Mouse (Mus musculus) heart, embryonic 15.5 days (tissue): ENCODE measurements at regions not wholly inside any gene's neighbourhood (a gene's known extent, or its start where the extent isn't known, plus 50 kb on each side); places are given as distances from the start of the nearest gene placed in this dataset.

Source experiments
- ATAC-seq: fragments of 200-750 bp; cut with Nextera tagmentation; replicated peaks from 2 replicates; pipeline ENCODE4 v1.8.0; 2017; ENCODE audit warnings: low read depth, moderate TSS enrichment; ENCODE audit not compliant: insufficient number of reproducible peaks, insufficient read depth, low FRiP score
- H3K27ac ChIP-seq: fragments of 300-500 bp; sonication (generic); 2 replicates; pipeline ENCODE4 v1.5.1; 2015; ENCODE audit warnings: mild to moderate bottlenecking, inconsistent platforms
- H3K27me3 ChIP-seq: fragments of 300-500 bp; sonication (generic); 2 replicates; pipeline ENCODE4 v1.6.1; 2015; ENCODE audit warnings: inconsistent platforms
- H3K36me3 ChIP-seq: fragments of 300-500 bp; sonication (generic); 2 replicates; pipeline ENCODE4 v1.6.1; 2015; ENCODE audit warnings: mild to moderate bottlenecking, inconsistent platforms
- H3K4me1 ChIP-seq: fragments of 300-500 bp; sonication (generic); replicated peaks from 2 replicates; pipeline ENCODE4 v1.6.1; 2015; ENCODE audit warnings: inconsistent platforms
- H3K4me2 ChIP-seq: fragments of 300-500 bp; sonication (generic); 2 replicates; pipeline ENCODE4 v1.6.1; 2015; ENCODE audit warnings: inconsistent platforms, mild to moderate bottlenecking, moderate library complexity
- H3K4me3 ChIP-seq: fragments of 300-500 bp; sonication (generic); 2 replicates; pipeline ENCODE4 v1.5.1; 2015; ENCODE audit warnings: mild to moderate bottlenecking, inconsistent platforms
- H3K9ac ChIP-seq: fragments of 300-500 bp; sonication (generic); 2 replicates; pipeline ENCODE4 v1.6.1; 2015; ENCODE audit warnings: mild to moderate bottlenecking, inconsistent platforms
- H3K9me3 ChIP-seq: fragments of 300-500 bp; sonication (generic); replicated peaks from 2 replicates; pipeline ENCODE4 v1.6.1; 2016; ENCODE audit warnings: inconsistent platforms
- WGBS: fragments of 180-500 bp; shearing (Covaris S2); methylation state at CpG from one replicate; pipeline ENCODE4 v1.1.7; 2015; ENCODE audit warnings: mixed read lengths; 5-methylcytosine and 5-hydroxymethylcytosine counted together

DNA sequence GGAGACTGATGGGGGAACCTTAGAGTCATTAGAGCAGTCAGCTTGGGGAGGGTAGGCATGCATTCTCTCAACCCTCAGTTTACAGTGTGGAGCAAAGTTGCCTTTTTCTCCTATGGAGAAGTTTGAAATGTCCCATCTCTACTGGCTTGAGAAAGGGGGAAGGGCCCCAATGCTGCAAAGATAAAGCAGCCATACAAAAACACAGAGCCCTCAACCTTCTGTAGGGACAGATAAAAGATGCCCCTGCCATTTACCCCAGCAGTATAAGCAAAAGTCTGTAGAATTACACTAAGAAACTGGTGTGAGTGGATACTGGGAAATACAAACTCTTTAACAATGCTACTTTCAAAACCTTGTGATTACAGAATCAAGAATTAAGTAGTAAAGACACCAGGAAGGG is 71.9 kb upstream of the Tmem215 start:
- no peaks in the 10 kb centered on the region for H3K4me1 ChIP-seq
- no peak overlapping the region for H3K9ac ChIP-seq
- H3K27me3 ChIP-seq: no peaks in the 10 kb centered on the region
- H3K27ac ChIP-seq: no peak overlapping the region
- no peak overlapping the region for H3K4me2 ChIP-seq
- no peaks in the 10 kb centered on the region for H3K9me3 ChIP-seq
- no peaks in the 10 kb centered on the region for H3K36me3 ChIP-seq
- no peak overlapping the region for H3K4me3 ChIP-seq
- ATAC-seq: no peak

DNA sequence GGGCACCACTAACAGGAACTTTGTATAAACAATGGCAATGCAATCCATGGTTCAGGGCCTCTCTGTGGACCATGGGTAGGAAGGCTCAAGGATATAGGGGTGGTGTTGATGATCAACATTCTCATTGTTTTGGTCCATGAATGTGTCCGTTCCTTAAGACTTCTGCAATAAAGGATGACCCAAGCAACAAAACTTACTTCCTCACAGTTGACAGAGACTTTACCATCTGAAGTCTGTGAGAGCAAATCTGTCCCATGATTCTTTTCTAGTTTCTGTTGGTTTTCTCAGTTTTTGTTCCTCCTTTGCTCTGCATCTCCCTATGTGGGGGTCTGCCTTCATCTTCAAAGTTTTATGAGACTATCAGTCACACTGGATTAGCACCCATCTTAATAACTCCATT is 81.8 kb upstream of the Tmem215 start:
- Histone ChIP-seq H3K4me2 (no peak overlapping the region), H3K9me3 (no peaks in the 10 kb centered on the region), H3K9ac (no peak overlapping the region), H3K4me3 (no peak overlapping the region), H3K27ac (no peak overlapping the region), H3K4me1 (no peaks in the 10 kb centered on the region), H3K36me3 (no peaks in the 10 kb centered on the region), H3K27me3 (no peaks in the 10 kb centered on the region)
- no peak for ATAC-seq
- WGBS: 88% methylated on average over 1 of the region's 1 CpGs

DNA sequence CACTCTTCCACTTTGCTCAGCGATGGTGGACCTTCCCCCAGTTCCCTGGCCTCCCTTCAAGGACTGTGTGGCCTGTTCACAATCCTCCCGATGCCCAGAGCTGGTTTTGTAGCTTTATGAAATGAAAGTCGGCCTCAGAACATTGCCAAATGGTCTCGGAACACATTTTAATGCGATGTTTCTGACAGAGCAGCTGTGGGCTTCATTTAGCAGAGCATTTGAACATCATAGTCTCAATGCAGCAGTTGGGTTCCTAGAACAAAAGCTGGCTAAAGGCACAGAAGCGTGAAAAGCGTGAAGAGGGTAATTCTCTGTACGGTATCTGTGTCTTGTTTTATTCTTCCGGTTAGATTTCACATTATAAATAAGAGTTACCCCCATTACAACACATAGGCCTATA is 86.7 kb upstream of the Tmem215 start:
- H3K9me3 ChIP-seq: no peaks in the 10 kb centered on the region
- H3K4me3 ChIP-seq: no peak overlapping the region
- H3K4me1 ChIP-seq: no peaks in the 10 kb centered on the region
- H3K27ac ChIP-seq: no peak overlapping the region
- ATAC-seq: no peak
- no peaks in the 10 kb centered on the region for H3K27me3 ChIP-seq
- no peaks in the 10 kb centered on the region for H3K36me3 ChIP-seq
- no peak overlapping the region for H3K9ac ChIP-seq
- H3K4me2 ChIP-seq: no peak overlapping the region
- WGBS: 86% methylated on average over 9 of the region's 9 CpGs

DNA sequence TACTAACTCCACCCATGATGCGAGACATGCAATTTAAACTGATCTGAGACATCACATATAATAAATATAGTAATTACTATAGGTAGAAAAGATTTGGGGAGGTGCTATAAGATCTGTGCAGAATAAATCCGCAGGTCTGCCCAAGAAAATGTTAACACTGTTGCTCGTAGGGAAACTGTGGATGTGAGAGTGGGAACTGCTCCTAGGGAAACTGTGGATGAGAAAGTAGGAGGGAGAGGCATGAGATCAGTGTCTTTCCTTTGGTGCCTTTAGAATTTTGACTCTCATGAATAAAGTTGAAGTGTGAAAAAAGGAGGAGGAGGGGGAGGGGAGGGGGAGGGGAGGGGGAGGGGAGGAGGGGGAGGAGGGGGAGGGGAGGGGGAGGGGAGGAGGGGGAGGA is 87.3 kb upstream of the Tmem215 start:
- Histone ChIP-seq H3K4me3 (no peak overlapping the region), H3K9me3 (no peaks in the 10 kb centered on the region), H3K36me3 (no peaks in the 10 kb centered on the region), H3K4me1 (no peaks in the 10 kb centered on the region), H3K27me3 (no peaks in the 10 kb centered on the region), H3K9ac (no peak overlapping the region), H3K4me2 (no peak overlapping the region), H3K27ac (no peak overlapping the region)
- ATAC-seq: no peak
- WGBS: 84% methylated on average over 3 of the region's 3 CpGs

DNA sequence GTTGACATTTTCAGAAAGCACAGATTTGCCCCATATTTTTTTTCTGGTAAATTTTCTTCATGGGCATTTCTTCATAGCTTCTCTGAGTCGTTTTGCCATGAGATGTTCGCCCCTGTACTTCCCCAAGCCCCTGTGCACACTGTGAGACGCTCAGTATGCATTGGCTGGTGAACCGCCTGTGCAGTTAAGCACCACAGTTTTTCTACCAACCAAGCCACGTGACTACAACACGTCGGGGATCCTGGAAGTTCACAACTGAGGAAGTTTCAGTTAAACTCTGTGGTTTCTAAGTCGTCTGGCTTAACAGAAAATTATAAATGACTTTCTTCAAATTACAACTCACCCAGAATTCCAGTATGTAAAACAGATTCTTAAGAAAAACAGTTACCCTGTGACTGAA is 91.7 kb upstream of the Tmem215 start:
- Histone ChIP-seq H3K4me2 (no peak overlapping the region), H3K9ac (no peak overlapping the region), H3K9me3 (no peaks in the 10 kb centered on the region), H3K27me3 (no peaks in the 10 kb centered on the region), H3K4me3 (no peak overlapping the region), H3K4me1 (no peaks in the 10 kb centered on the region), H3K27ac (no peak overlapping the region), H3K36me3 (no peaks in the 10 kb centered on the region)
- ATAC-seq: no peak
- WGBS: 64% methylated on average over 8 of the region's 8 CpGs

DNA sequence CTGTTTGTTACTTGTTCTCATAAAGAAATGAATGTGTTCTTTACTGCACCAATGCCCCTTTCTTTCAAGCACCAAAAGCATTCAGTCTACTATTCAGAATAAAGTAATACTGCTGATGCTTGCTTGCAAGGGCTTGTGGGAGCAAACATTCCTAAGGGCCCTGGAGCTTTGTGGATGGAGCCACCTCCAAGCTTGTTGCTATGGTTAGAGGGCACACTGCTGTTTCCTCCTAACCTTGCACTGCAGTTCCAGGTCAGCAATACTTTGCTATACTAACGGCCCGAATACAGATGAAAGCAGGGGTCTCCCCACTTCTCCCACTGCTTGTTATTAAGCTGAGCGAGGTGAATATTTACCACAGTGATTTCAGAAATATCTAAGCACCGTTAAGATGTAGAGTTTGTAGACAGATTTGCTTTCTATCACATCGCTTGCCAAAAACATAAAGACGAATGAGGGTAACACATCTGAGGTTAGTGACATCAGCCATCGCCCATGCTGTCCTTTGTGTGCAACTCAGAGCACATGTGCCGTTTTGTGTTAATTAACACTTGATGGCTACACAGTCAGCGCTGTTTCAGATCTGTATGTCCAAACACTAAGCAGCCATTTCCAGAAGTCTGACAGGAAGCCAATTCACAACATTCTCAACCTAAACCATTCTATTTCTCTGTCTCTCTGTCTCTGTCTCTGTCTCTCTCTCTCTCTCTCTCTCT is 96.4 kb upstream of the Ndufb6 start:
- no peak overlapping the region for H3K4me2 ChIP-seq
- no peak overlapping the region for H3K27ac ChIP-seq
- no peak overlapping the region for H3K4me3 ChIP-seq
- H3K4me1 ChIP-seq: no peaks in the 10 kb centered on the region
- WGBS: 75% methylated on average over 9 of the region's 9 CpGs
- no peaks in the 10 kb centered on the region for H3K27me3 ChIP-seq
- no peaks in the 10 kb centered on the region for H3K9me3 ChIP-seq
- no peak for ATAC-seq
- no peaks in the 10 kb centered on the region for H3K36me3 ChIP-seq
- no peak overlapping the region for H3K9ac ChIP-seq

DNA sequence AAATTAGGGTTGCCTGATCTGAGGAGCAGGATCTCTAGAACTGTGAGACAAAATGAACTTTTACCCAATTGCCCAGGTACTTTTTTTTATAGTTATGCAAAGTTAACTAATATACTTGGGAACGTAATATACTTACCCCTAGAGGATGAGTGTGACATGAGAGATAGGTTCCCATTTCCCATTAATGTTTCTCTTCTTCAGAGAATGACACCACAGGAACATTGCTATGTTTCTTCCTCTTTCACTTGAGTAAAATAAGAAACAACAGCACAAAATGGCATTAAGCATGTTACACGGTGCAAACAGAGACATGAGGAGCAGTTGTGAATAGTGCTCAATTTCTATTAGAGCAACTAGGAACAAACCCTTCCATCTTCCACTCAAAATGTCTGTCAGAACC is 95.0 kb upstream of the Ndufb6 start:
- H3K27me3 ChIP-seq: no peaks in the 10 kb centered on the region
- H3K9ac ChIP-seq: no peak overlapping the region
- 80% methylated on average over 2 of the region's 2 CpGs for WGBS
- H3K36me3 ChIP-seq: no peaks in the 10 kb centered on the region
- no peak overlapping the region for H3K4me2 ChIP-seq
- no peak overlapping the region for H3K4me3 ChIP-seq
- H3K9me3 ChIP-seq: no peaks in the 10 kb centered on the region
- no peak overlapping the region for H3K27ac ChIP-seq
- no peaks in the 10 kb centered on the region for H3K4me1 ChIP-seq
- no peak for ATAC-seq

DNA sequence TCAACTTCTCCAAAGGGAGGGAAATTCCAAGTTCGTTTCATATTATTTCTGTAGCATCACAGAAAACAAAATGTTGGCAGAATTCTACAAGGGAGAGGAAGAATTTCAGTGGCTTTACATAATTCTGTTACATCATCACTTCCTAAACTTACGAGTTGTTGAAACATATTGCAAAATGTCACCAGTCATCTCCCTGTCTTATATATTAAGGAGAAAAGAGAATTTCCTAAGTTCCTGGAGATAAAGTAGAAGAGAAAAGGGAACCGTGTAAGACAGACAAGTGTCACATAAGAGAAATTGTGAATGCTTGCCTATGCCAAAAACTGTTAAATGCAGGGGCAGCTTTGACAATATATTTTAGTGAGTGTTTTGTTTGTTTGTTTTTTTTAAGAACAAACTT is 85.1 kb upstream of the Ndufb6 start:
- Histone ChIP-seq H3K9ac (no peak overlapping the region), H3K4me1 (no peaks in the 10 kb centered on the region), H3K9me3 (no peaks in the 10 kb centered on the region), H3K4me2 (no peak overlapping the region), H3K27ac (no peak overlapping the region), H3K27me3 (no peaks in the 10 kb centered on the region), H3K4me3 (no peak overlapping the region), H3K36me3 (no peaks in the 10 kb centered on the region)
- ATAC-seq: no peak
- 52% methylated on average over 3 of the region's 3 CpGs for WGBS

DNA sequence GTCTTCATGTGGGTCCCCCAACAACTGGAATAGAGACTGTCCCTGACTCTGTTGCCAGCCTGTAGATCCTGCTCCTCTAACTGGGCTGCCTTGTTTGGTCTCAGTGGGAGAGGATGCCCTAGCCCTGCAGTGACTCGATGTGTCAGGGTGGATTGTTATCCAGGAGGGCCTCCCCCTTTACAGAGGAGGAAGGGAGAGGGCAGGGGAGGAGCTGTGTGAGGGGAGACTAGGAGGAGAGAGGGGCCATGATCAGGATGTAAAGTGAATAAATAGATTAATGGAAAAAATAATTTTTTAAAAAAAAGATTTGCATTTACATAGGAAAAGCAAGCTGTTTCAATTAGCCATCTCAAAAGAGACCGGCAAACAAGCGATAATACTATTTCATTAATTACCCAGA is 80.1 kb upstream of the Ndufb6 start:
- ATAC-seq: no peak
- Histone ChIP-seq H3K27ac (no peak overlapping the region), H3K36me3 (no peaks in the 10 kb centered on the region), H3K9ac (no peak overlapping the region), H3K4me3 (no peak overlapping the region), H3K4me1 (no peaks in the 10 kb centered on the region), H3K27me3 (no peaks in the 10 kb centered on the region), H3K9me3 (no peaks in the 10 kb centered on the region), H3K4me2 (no peak overlapping the region)
- WGBS: 73% methylated on average over 3 of the region's 3 CpGs

DNA sequence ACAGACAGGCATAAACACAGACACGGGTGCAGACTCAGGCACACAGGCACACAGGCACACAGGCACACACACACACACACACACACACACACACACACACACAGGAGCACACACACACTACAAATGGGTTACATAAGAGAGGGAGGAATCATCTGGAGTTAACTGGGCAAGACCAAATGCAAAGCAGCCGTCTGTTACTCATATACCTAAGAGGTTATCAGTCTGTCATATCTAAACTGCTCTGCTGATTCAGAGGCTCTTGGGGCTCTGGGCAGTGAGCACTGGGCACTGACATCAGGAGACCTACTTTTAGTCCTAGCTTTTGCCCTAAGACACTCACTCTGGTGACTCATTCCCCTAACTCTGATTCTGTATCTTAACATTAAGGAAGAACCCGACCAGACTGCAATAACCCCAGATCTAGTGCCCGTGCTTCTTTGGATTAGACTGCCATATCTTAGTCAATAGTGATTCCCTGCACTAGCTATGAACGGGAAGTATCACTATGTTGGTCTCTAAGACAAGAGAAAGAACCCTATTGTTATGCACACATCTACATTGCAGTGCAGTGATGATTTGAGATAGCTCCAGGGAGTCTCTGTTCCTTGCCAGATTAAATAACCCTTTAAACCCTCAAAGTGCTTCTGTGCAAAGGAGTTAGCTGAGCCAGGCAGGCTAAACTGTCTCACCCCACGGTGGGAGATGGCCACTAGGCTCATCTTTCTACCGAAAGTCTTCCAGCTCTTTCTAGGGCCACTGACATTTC is 78.0 kb upstream of the Ndufb6 start:
- ATAC-seq: no peak
- H3K27me3 ChIP-seq: no peaks in the 10 kb centered on the region
- no peak overlapping the region for H3K4me3 ChIP-seq
- H3K4me2 ChIP-seq: no peak overlapping the region
- H3K4me1 ChIP-seq: no peaks in the 10 kb centered on the region
- WGBS: 46% methylated on average over 7 of the region's 7 CpGs
- H3K9ac ChIP-seq: no peak overlapping the region
- H3K27ac ChIP-seq: no peak overlapping the region
- H3K9me3 ChIP-seq: no peaks in the 10 kb centered on the region
- no peaks in the 10 kb centered on the region for H3K36me3 ChIP-seq

DNA sequence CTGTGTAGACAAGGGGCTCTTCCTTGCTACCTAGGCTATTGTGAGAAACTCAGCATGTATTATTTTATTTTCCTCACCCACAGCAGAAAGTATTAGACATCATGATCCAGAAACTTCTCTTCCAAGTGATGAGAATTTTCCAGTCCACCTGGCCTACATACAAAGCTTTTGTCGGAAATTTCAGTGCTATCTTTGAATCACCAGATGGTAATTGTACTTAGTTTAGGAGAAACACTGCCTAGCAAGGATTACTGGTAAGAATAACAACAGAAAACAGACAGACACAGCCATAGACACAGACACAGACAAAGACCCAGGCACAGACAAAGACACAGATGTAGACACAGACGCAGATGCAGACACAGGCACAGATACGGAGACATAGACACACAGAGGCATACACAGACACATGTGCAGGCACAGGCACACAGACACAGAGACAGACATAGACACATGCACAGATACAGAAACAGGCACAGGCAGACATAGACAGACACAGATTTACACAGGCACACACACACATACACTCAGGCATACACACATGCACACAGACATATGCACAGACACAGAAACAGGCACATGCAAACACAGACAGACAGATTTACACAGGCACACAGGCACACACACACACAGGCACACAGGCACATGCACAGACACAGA is 76.7 kb upstream of the Ndufb6 start:
- WGBS: 78% methylated on average over 3 of the region's 3 CpGs
- ATAC-seq: no peak

DNA sequence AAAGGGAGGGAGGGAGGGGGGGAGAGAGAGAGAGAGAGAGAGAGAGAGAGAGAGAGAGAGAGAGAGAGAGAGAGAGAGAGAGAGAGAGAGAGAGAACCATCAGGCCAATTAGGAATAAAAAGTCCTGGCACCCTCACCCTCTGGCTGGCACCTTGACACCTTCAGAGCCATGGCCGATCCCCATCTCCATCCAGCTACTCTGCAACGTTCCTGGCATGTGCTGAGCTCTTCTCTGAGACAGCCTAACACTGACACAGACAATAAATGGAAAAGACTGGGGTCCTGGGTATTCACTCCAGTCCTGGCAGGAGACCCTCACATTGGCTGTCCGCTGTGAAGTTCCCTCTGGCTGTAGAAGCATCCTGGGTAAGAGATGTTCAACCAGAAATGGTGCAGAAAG is 75.2 kb upstream of the Ndufb6 start:
- no peak for ATAC-seq
- Histone ChIP-seq H3K27ac (no peak overlapping the region), H3K27me3 (no peaks in the 10 kb centered on the region), H3K4me2 (no peak overlapping the region), H3K9me3 (no peaks in the 10 kb centered on the region), H3K4me1 (no peaks in the 10 kb centered on the region), H3K9ac (no peak overlapping the region), H3K4me3 (no peak overlapping the region), H3K36me3 (no peaks in the 10 kb centered on the region)
- 63% methylated on average over 3 of the region's 3 CpGs for WGBS

More for the DNA sequence above, 76.7 kb upstream of the Ndufb6 start:
- no peak overlapping the region for H3K27ac ChIP-seq
- H3K36me3 ChIP-seq: no peaks in the 10 kb centered on the region
- H3K9ac ChIP-seq: no peak overlapping the region
- H3K9me3 ChIP-seq: no peaks in the 10 kb centered on the region
- no peak overlapping the region for H3K4me3 ChIP-seq
- no peaks in the 10 kb centered on the region for H3K4me1 ChIP-seq
- H3K27me3 ChIP-seq: no peaks in the 10 kb centered on the region
- no peak overlapping the region for H3K4me2 ChIP-seq
